ENCODE assay signal across 19 mouse cellular contexts in the genomic region with DNA sequence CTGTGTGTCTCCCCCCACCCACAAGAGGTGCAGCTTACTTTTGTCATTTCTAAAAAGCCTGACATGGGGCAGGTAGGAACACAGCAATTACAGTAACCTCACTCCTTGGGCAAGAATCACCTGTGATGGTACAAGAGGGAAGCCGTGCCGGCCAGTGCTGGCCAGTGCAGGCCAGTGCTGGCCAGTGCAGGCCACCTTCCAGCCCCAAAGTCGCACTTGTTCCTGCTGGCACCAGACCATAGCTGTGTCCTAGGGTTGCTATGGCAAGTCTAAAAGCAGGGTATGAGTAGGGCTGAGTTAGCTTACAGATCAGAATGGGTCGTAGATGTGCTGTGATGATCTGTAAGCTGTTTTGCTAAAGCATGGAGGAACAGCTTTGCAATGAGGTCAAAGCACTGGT. TPM values are rescaled to one million over a fixed set of nuclear protein-coding genes. Genes with fewer than 3 reads are reported as not detected.
A peak's percentile ranks its signal among the peaks of the same experiment; 100 is the strongest.
DNase-seq lines count a peak whose midpoint lies in the region; ATAC-seq and TF ChIP-seq lines count a peak whose summit lies in the region.
"Had no signal": no experiment of that assay in that cellular context is flagged by ENCODE, and none has a peak within 500 bp of the region (broad histone marks: within the 10 kb centered on the region; RNA-seq: fewer than 3 reads in every experiment).

No protein-coding gene starts in this region.

- no peaks in the 10 kb centered on the region for H3K27me3 ChIP-seq in midbrain, embryonic 11.5 days (ENCODE audit: control insufficient read depth, insufficient read depth, low read length)
- H3K27me3 ChIP-seq in midbrain, embryonic 15.5 days (replicated peaks): no peaks in the 10 kb centered on the region
- H3K27me3 ChIP-seq: forebrain, embryonic 12.5 days had no signal

- peak; percentile 51 for DNase-seq in gastrocnemius, adult 2 months
- DNase-seq in gastrocnemius, adult 8-10 months (ENCODE audit: low spot score in 2 of 2): no peak
- DNase-seq in midbrain, embryonic 11.5 days (ENCODE audit: low spot score, missing footprints): peak; percentile 35
- DNase-seq in kidney, adult 9 months: peak; percentile 57
- DNase-seq in kidney, postnatal 36 days: peak; percentile 58 to 62
- no peak for DNase-seq in thymus, adult 18-20 months
- DNase-seq in left cerebral cortex, postnatal 10 days (ENCODE audit: extremely low spot score in 1 of 2, low spot score in 2 of 2): no peak
- DNase-seq: adrenal gland, postnatal 10 days; cerebellum, adult 9-11 months; gastrocnemius, postnatal 36 days; lung, adult 18-20 months; lung, postnatal 14 days; thymus, postnatal 14 days had no signal

- no peak overlapping the region for H3K9ac ChIP-seq in midbrain, embryonic 11.5 days (ENCODE audit: low read length)
- H3K9ac ChIP-seq in midbrain, embryonic 15.5 days: no peak overlapping the region
- H3K9ac ChIP-seq: forebrain, embryonic 12.5 days had no signal

- no peak overlapping the region for H3K27ac ChIP-seq in gastrocnemius, adult 2 months
- no peak overlapping the region for H3K27ac ChIP-seq in midbrain, embryonic 11.5 days (ENCODE audit: low read depth, low read length)
- H3K27ac ChIP-seq in midbrain, embryonic 15.5 days: no peak overlapping the region
- H3K27ac ChIP-seq: forebrain, embryonic 12.5 days had no signal

- no peaks in the 10 kb centered on the region for H3K9me3 ChIP-seq in midbrain, embryonic 11.5 days (ENCODE audit: control insufficient read depth, low read length)
- H3K9me3 ChIP-seq in midbrain, embryonic 15.5 days: no peaks in the 10 kb centered on the region
- H3K9me3 ChIP-seq: forebrain, embryonic 12.5 days; G1E had no signal

- no peak overlapping the region for H3K4me2 ChIP-seq in midbrain, embryonic 11.5 days
- no peak overlapping the region for H3K4me2 ChIP-seq in midbrain, embryonic 15.5 days
- H3K4me2 ChIP-seq: forebrain, embryonic 12.5 days; liver, embryonic 11.5 days had no signal

- 90% methylated on average over 4 of the region's 4 CpGs for WGBS in midbrain, embryonic 11.5 days
- 80% methylated on average over 4 of the region's 4 CpGs for WGBS in midbrain, embryonic 15.5 days

- no peaks in the 10 kb centered on the region for H3K4me1 ChIP-seq in midbrain, embryonic 11.5 days (ENCODE audit: control insufficient read depth, insufficient read depth, low read length)
- no peaks in the 10 kb centered on the region; the same call in 1 of the 2 replicates for H3K4me1 ChIP-seq in midbrain, embryonic 15.5 days

- no peak for TF ChIP-seq CTCF in gastrocnemius, adult 2 months (IDR thresholded peaks at IDR 0.05)

- intact Hi-C loops in gastrocnemius, adult 2 months (cut with DNase I): no loop called here
- intact Hi-C loops in left cerebral cortex, postnatal 10 days (cut with DNase I): no loop called here

- H3K4me3 ChIP-seq in gastrocnemius, adult 2 months: no peak overlapping the region
- no peak overlapping the region for H3K4me3 ChIP-seq in midbrain, embryonic 11.5 days (ENCODE audit: low read depth, low read length)
- H3K4me3 ChIP-seq in midbrain, embryonic 15.5 days: no peak overlapping the region
- H3K4me3 ChIP-seq: forebrain, embryonic 12.5 days had no signal

- no peaks in the 10 kb centered on the region for H3K36me3 ChIP-seq in midbrain, embryonic 11.5 days (ENCODE audit: control insufficient read depth, insufficient read depth, low read length)
- H3K36me3 ChIP-seq in midbrain, embryonic 15.5 days (replicated peaks): no peaks in the 10 kb centered on the region
- H3K36me3 ChIP-seq: forebrain, embryonic 12.5 days; G1E had no signal

- ATAC-seq in midbrain, embryonic 11.5 days (ENCODE audit: low FRiP score): no peak
- ATAC-seq in midbrain, embryonic 15.5 days (replicated peaks): no peak
- ATAC-seq: activated CD4-positive, CD25-positive, alpha-beta regulatory T cell, adult 4 months; midbrain, embryonic 16.5 days had no signal

RNA-seq across cellular contexts. Expression of a gene that starts 15.5 kb away (rescaled TPM):
- 10 to 100 TPM; 12.7 to 15.0 TPM for total RNA-seq in gastrocnemius, adult 2 months (2021)
- total RNA-seq in gastrocnemius, adult 8-10 months (2022): 10 to 100 TPM; 14.1 to 17.5 (median 14.9) TPM
- polyA plus RNA-seq in midbrain, embryonic 11.5 days (2014; fragmentation: Nextera tagmentation; extraction: Ambion mirVana): 0.66 and 1.1 TPM in 2 replicates
- polyA plus RNA-seq in midbrain, embryonic 15.5 days (2015; fragmentation: Nextera tagmentation; extraction: Ambion mirVana): 3.2 and 3.8 TPM in 2 replicates
- 1 to 10 TPM; 3.1 to 3.8 TPM for total RNA-seq in left cerebral cortex, postnatal 10 days (2021)
- total RNA-seq: G1E had no signal
- polyA plus RNA-seq: G1E had no signal

Comparison
In these comparisons a context has a peak if more than half of its experiments do, and no peak if none do; other contexts are left out.
1. DNase-seq: peak in gastrocnemius, adult 2 months (single experiment), midbrain, embryonic 11.5 days (single experiment), kidney, adult 9 months (single experiment) and kidney, postnatal 36 days (2 of 2); none in gastrocnemius, adult 8-10 months (0 of 2), thymus, adult 18-20 months (0 of 2) and left cerebral cortex, postnatal 10 days (0 of 2).